Mouse (Mus musculus) heart, postnatal 0 days (tissue): ENCODE results near the gene Thop1.

Experiments
- CTCF ChIP-seq: IDR thresholded peaks from 2 replicates; pipeline ENCODE4 v1.5.1; 2016; ENCODE audit warnings: antibody characterized with exemption, control low read depth, low read depth
- EP300 ChIP-seq: IDR thresholded peaks from 2 replicates; pipeline ENCODE4 v1.6.1; 2016; ENCODE audit warnings: antibody characterized with exemption, low read depth

- TF ChIP-seq CTCF: no peak
- TF ChIP-seq EP300: no peak
Measured at GRCm38 (mm10) chr10:81020207-81020606, 49.6 kb upstream of the Thop1 start.
